Mouse (Mus musculus): ENCODE results near the gene Exosc5.

- TF ChIP-seq CTCF (IDR thresholded peaks at IDR 0.05; ENCODE audit: low read depth) (no peak), EP300 (optimal IDR thresholded peaks at IDR 0.05) (no peak)
Observed at GRCm38 (mm10) chr7:25617376-25618160, 41.4 kb upstream of the Exosc5 start.
